Mouse (Mus musculus) intestine, postnatal 0 days (tissue): Measurements from ENCODE around the gene Grid1. TPM values are rescaled to one million over a fixed set of nuclear protein-coding genes. Genes with fewer than 3 reads are reported as not detected.

Source experiments
- ATAC-seq: fragments of 200-750 bp; cut with Nextera tagmentation; 2 replicates; pipeline ENCODE4 v1.8.0; 2017; ENCODE audit warnings: mild to moderate bottlenecking, moderate TSS enrichment, moderate library complexity
- H3K27ac ChIP-seq: fragments of 300-500 bp; sonication (generic); 2 replicates; pipeline ENCODE4 v1.5.1; 2014; ENCODE audit warnings: mild to moderate bottlenecking, low read depth, low read length, moderate library complexity
- H3K27me3 ChIP-seq: fragments of 300-500 bp; sonication (generic); replicated peaks from 2 replicates; pipeline ENCODE4 v1.6.1; 2014; ENCODE audit warnings: low read length, mixed read lengths; ENCODE audit not compliant: control insufficient read depth, insufficient read depth
- H3K36me3 ChIP-seq: fragments of 300-500 bp; sonication (generic); 2 replicates; pipeline ENCODE4 v1.6.1; 2014; ENCODE audit warnings: mild to moderate bottlenecking, moderate library complexity; ENCODE audit not compliant: control insufficient read depth, insufficient read depth
- H3K4me1 ChIP-seq: fragments of 300-500 bp; sonication (generic); replicated peaks from 2 replicates; pipeline ENCODE4 v1.6.1; 2014; ENCODE audit warnings: antibody characterized with exemption, low read length, mixed read lengths; ENCODE audit not compliant: control insufficient read depth, insufficient read depth
- H3K4me2 ChIP-seq: fragments of 300-500 bp; sonication (generic); replicated peaks from 2 replicates; pipeline ENCODE4 v1.6.1; 2014; ENCODE audit warnings: low read depth, mild to moderate bottlenecking, moderate library complexity
- H3K4me3 ChIP-seq: fragments of 300-500 bp; sonication (generic); 2 replicates; pipeline ENCODE4 v1.5.1; 2014; ENCODE audit warnings: low read depth, low read length
- H3K9ac ChIP-seq: fragments of 300-500 bp; sonication (generic); 2 replicates; pipeline ENCODE4 v1.6.1; 2014; ENCODE audit warnings: mild to moderate bottlenecking, low read depth, low read length
- H3K9me3 ChIP-seq: fragments of 300-500 bp; sonication (generic); 2 replicates; pipeline ENCODE4 v1.6.1; 2016; ENCODE audit warnings: mixed run types; ENCODE audit not compliant: control insufficient read depth
- CTCF ChIP-seq: sonication (generic); IDR thresholded peaks from 2 replicates; pipeline ENCODE4 v1.5.1; 2016; ENCODE audit warnings: low read depth, mild to moderate bottlenecking, control low read depth, antibody characterized with exemption, moderate library complexity
- WGBS: fragments of 180-500 bp; shearing (Covaris S2); extraction: QIAGEN DNeasy Blood & Tissue Kit; methylation state at CpG from one replicate; pipeline ENCODE4 v1.1.7; 2014; 5-methylcytosine and 5-hydroxymethylcytosine counted together
- polyA plus RNA-seq: library from polyadenylated mRNA; unstranded; fragments of >200 nt; fragmentation: Nextera tagmentation; extraction: Ambion mirVana; gene quantifications from 2 replicates; pipeline ENCODE4 v1.2.1, GENCODE M21; 2015

Gene Grid1
- polyA plus RNA-seq, 1 experiment from 2014 or later = 0.12 TPM

GRCm38 (mm10) chr14:35374374-35374773 is 554.5 kb downstream of the Grid1 start:
- Histone ChIP-seq H3K36me3 (no peaks in the 10 kb centered on the region), H3K4me2 (no peak overlapping the region), H3K27me3 (no peaks in the 10 kb centered on the region), H3K4me1 (no peaks in the 10 kb centered on the region), H3K27ac (no peak overlapping the region), H3K9me3 (no peaks in the 10 kb centered on the region), H3K9ac (no peak overlapping the region), H3K4me3 (no peak overlapping the region)
- 89% methylated on average over 3 of the region's 3 CpGs for WGBS
- TF ChIP-seq CTCF = no peak
- no peak for ATAC-seq

GRCm38 (mm10) chr14:35393591-35393990 is 573.7 kb downstream of the Grid1 start:
- TF ChIP-seq CTCF = no peak
- Histone ChIP-seq H3K36me3 (no peaks in the 10 kb centered on the region), H3K27me3 (no peaks in the 10 kb centered on the region), H3K9ac (no peak overlapping the region), H3K4me3 (no peak overlapping the region), H3K4me2 (no peak overlapping the region), H3K27ac (no peak overlapping the region), H3K4me1 (no peaks in the 10 kb centered on the region), H3K9me3 (no peaks in the 10 kb centered on the region)
- WGBS = 79% methylated on average over 4 of the region's 4 CpGs
- ATAC-seq = no peak

GRCm38 (mm10) chr14:35404249-35404908 is 584.5 kb downstream of the Grid1 start:
- no peak overlapping the region for H3K9ac ChIP-seq
- H3K4me2 ChIP-seq = no peak overlapping the region
- H3K4me3 ChIP-seq = no peak overlapping the region
- no peak for TF ChIP-seq CTCF
- no peaks in the 10 kb centered on the region for H3K4me1 ChIP-seq
- H3K36me3 ChIP-seq = no peaks in the 10 kb centered on the region
- ATAC-seq = no peak
- H3K27me3 ChIP-seq = no peaks in the 10 kb centered on the region
- WGBS = 82% methylated on average over 3 of the region's 3 CpGs
- no peak overlapping the region for H3K27ac ChIP-seq
- H3K9me3 ChIP-seq = no peaks in the 10 kb centered on the region

- Histone ChIP-seq H3K36me3 (no peaks in the 10 kb centered on the region), H3K9me3 (no peaks in the 10 kb centered on the region), H3K9ac (no peak overlapping the region), H3K27ac (no peak overlapping the region), H3K4me3 (no peak overlapping the region), H3K27me3 (no peaks in the 10 kb centered on the region), H3K4me1 (no peaks in the 10 kb centered on the region), H3K4me2 (no peak overlapping the region)
- no peak for TF ChIP-seq CTCF
- 78% methylated on average over 2 of the region's 2 CpGs for WGBS
- ATAC-seq = no peak
These were observed 610.4 kb downstream of the Grid1 start for GRCm38 (mm10) chr14:35430259-35430658.

GRCm38 (mm10) chr14:35453702-35454101 is 633.8 kb downstream of the Grid1 start:
- no peak overlapping the region for H3K9ac ChIP-seq
- H3K4me1 ChIP-seq = no peaks in the 10 kb centered on the region
- TF ChIP-seq CTCF = no peak
- ATAC-seq = no peak
- H3K4me2 ChIP-seq = no peak overlapping the region
- H3K9me3 ChIP-seq = no peaks in the 10 kb centered on the region
- 85% methylated on average over 7 of the region's 7 CpGs for WGBS
- no peaks in the 10 kb centered on the region for H3K27me3 ChIP-seq
- H3K36me3 ChIP-seq = no peaks in the 10 kb centered on the region
- H3K27ac ChIP-seq = no peak overlapping the region
- no peak overlapping the region for H3K4me3 ChIP-seq

GRCm38 (mm10) chr14:35468254-35468653 is 648.3 kb downstream of the Grid1 start:
- no peaks in the 10 kb centered on the region for H3K4me1 ChIP-seq
- no peaks in the 10 kb centered on the region for H3K36me3 ChIP-seq
- H3K4me3 ChIP-seq = no peak overlapping the region
- no peaks in the 10 kb centered on the region for H3K9me3 ChIP-seq
- no peak overlapping the region for H3K9ac ChIP-seq
- TF ChIP-seq CTCF = no peak
- H3K4me2 ChIP-seq = no peak overlapping the region
- ATAC-seq = no peak
- no peak overlapping the region for H3K27ac ChIP-seq
- H3K27me3 ChIP-seq = no peaks in the 10 kb centered on the region
- WGBS = 64% methylated on average over 6 of the region's 6 CpGs

- Histone ChIP-seq H3K27ac (no peak overlapping the region), H3K4me3 (no peak overlapping the region), H3K9me3 (no peaks in the 10 kb centered on the region), H3K4me2 (no peak overlapping the region), H3K36me3 (no peaks in the 10 kb centered on the region), H3K27me3 (no peaks in the 10 kb centered on the region), H3K4me1 (no peaks in the 10 kb centered on the region), H3K9ac (no peak overlapping the region)
- 68% methylated on average over 2 of the region's 2 CpGs for WGBS
- TF ChIP-seq CTCF = no peak
- ATAC-seq = no peak
These were observed 666.1 kb downstream of the Grid1 start for GRCm38 (mm10) chr14:35486017-35486416.
